Mouse (Mus musculus) adrenal gland, postnatal 25 days (tissue): ENCODE data around the gene Wscd2. TPM values are rescaled to one million over a fixed set of nuclear protein-coding genes. Genes with fewer than 3 reads are reported as not detected.

Experiments
- DNase-seq: peaks from one replicate; pipeline ENCODE4 v3.0.0; 2021; ENCODE audit warnings: mixed read lengths
- total RNA-seq: library from RNA; stranded (reverse); gene quantifications from 2 replicates; pipeline ENCODE4 v1.2.3, GENCODE M21; 2021

The Wscd2 gene
- total RNA-seq, 1 experiment from 2014 or later, result 5.8 TPM

DNA sequence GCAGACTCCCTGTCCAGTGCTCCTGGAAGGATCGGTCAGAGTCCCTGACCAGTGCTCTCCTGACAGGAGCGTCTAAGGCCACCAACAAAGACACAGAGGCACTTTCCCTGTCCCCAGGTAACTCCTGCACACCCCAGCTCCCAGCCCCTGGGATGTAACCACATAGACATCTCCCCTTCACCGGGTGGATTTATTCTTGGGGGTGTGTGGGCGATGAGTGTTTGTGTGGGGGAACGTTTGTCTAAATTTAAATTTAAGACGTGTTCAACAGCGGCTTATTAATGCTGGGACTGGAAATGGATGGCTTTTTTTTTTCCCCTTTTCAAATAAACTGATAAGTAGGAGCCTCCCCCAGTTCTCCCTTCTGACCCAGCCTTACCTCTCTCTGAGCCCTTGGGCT is 49.7 kb downstream of the Wscd2 start:
- DNase-seq, result no peak

DNA sequence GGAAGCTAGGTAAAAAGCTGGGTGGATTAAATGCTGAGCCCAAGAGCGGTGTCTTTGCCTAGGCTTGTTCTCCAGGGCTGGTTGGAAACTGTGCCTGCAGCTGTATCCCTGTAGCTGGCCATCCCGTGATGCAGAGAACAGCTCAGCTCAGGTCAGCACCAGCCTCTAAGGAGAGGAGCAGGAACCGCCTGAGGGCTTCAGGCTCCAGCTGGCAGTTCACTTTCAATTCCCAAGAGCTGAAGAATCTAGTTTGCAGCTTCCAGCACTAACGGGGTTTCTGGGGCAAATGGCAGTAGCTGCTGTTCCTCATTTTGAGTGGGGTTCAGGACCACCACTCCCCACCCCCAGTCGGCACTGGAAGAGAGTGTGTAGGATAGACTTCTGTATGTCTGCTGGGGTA is 51.1 kb downstream of the Wscd2 start:
- DNase-seq, result no peak

DNA sequence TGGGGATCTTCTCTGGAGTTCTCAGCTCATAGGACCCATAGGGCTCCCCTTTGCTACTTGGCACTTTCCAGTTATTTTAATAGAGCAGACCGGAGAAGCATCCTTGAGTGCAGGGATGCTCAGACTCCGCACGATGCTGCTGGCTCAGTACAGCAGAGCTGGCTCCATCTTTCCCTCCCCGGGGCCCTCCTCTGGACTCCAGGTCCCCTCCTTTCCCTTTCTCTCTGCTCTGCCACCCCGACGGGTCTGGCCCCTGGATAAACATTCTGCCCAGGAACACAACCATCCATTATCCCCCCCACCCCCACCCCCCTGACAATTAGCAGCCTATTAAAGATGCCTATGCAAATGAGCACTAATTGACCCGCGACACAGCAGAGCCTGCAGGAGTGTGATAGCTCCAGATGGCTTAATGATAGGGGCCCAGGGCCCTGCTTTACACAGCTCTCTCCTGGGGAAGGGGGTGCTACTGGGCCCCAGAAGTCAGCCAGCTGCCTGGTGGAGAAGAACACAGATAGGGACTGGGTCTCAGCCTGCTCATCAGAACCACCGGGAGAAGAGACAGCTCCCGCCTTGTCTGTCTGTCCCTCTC is 52.8 kb downstream of the Wscd2 start:
- no peak for DNase-seq

DNA sequence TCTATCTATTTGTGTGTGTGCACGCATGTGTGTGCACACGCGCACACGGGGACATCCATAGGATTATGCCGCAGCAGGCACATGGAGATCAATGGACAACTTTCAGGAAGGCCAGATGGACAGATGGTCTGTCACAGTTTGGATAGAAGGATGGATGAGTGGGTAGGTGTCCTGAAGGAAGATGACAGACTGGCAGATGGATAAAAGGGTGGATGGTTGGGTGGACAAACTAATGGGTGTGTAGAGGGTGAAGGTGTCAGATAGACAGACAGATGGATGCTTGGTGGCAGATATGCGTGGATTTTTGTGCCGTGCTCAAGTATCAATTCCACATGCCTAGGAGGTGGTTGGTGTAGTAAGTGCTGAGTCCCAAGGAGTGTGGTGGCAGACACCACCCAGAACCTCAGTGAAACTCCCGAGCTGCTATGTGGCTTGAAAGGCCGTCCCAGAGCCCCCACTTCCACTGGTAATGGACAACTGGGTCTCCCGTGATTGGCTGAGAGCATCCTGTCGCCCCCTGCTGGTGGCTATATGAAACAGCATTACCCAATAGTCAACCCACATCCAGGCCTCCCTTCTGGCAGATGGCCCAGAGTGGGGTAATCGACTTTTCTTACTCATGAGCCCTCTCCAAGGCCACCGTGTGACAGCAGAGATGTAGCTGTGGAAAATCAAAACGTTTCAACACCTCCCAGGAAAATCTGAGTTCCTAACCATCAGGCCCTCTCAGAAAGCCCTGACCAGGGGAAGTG is 58.0 kb downstream of the Wscd2 start:
- peak; percentile 72 for DNase-seq

DNA sequence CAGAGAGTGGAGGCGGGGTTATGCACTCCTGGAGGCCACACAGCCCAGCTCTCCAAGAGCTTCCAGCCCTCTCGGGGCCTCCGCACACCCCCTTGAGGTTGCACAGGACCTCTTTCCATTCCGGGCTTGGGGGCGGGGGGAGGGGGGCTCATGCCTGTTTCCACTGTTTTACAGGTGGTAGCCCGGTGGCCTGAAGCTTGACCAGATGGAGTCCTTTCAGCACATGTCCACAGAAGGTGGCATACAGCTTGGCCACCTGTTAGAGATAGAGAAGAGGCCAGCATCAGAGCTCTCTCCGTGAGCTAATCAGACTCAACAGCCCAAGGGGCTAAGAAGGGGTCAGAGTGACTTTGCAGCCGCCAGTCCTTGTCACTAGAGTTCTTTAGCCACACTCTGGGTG is 60.1 kb downstream of the Wscd2 start:
- no peak for DNase-seq

DNA sequence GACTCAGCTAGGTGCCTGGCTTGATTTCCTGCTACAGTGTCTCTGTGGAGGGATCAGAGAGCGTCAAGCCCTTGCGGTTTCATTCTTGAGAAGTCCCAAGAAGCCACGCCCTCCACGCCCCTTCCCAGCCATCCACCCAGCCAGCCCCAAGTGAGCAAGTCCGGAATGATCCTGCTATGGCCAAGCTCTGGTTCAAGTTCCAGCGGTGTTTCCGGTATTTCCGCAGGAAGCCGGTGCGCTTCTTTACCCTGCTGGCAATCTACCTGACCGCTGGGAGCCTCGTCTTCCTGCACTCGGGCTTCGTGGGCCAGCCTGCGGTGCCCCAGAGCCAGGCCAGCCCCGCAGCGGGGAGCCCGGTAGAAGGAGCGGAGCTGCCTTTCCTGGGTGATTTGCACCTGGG is 60.6 kb downstream of the Wscd2 start:
- DNase-seq, result no peak

DNA sequence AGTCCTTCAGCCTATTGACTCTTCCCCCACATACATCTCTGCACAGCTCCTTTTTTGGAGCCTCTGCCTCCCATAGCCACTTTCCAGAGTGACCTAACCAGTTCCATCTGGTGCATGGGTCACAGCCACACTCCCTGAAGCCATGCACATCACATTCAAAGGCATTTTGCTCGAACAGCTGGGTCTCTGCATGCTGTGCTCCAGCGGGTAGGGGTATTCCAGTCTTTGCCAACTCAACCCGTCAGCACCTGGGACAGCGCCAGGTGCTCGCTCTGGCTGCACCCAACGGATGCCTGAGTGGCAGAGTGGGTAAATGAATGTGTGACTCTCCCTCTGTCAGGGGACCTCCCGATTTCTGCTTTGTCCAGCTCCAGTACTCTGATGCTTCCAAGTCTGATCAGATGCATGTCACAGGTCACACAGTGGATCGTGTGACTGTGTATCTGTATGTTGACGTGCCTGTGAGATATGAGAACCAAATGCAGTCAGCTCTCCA is 63.3 kb downstream of the Wscd2 start:
- DNase-seq, result peak; percentile 15

DNA sequence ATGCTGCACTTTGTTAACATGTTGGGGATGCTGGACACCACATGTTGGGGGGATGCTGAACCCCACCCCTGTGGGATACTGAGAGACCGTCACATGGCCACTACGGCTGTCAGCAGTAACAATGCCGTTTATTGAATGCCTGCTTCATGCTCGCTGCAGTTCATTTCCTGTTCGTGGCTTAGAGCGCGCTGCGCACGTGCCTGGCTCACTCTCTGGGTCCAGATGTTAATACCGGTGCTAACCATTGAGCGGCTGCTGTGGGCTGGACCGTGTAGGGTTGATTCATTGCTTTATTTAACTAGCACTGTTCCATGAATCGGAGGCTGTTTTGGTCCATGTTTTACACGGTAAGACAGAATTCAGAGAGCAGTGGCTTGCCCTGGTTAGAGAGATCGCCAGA is 64.0 kb downstream of the Wscd2 start:
- DNase-seq, result no peak

DNA sequence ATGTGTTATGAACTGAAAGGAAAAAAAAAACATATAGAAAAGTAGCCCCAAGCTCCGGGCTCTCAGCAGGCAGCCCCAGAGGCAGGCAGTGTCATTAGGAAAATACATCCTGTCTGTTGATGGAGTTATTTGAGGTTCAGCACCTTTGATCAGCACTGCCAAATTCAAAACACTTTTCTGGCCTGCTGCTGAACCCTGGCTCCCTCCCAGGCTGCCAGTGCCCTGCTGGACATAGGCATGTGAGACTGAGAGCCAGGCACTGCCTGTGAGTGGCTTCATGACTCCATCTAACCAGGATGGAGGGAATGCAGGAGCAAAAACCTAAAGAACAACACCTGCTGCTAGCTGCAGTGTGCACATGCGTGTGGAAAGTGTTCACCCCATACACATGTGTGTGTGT is 64.4 kb downstream of the Wscd2 start:
- DNase-seq, result peak; percentile 28

DNA sequence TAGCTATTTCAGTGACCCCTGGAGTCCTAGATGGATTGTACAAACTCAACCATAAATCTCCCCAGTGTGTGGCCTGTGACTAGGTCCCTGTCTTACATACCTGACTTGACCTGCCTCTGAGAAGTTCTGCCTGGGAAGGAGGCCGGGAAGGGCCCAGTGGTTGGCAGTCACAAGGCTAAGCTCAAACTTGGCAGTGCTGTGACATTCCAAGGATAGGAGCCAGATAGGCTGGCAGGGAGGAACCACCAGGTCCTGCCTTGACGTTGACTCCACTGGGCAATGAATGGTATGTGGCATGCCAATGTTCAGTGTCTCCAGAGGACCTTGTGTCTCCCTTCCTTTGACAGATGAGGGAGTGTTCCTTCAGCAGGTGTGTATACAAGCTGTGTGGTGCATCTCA is 65.6 kb downstream of the Wscd2 start:
- DNase-seq, result peak; percentile 27

DNA sequence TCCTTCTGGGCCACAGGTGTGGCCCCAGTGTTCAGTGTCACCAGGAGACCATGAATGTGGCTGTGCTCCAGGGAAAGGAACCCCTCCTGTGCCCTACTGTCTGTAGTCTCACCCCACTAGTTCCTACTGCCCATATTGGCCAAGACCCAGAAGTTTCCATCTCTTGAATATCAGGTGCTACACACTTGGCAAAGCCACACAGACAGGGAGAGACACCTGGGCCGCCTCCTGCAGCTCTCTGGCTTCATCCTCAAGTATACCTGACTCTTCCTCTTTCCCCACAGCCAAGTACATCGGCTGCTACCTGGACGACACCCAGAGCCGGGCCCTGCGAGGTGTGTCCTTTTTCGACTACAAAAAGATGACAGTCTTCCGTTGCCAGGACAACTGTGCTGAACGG is 67.9 kb downstream of the Wscd2 start:
- no peak for DNase-seq

DNA sequence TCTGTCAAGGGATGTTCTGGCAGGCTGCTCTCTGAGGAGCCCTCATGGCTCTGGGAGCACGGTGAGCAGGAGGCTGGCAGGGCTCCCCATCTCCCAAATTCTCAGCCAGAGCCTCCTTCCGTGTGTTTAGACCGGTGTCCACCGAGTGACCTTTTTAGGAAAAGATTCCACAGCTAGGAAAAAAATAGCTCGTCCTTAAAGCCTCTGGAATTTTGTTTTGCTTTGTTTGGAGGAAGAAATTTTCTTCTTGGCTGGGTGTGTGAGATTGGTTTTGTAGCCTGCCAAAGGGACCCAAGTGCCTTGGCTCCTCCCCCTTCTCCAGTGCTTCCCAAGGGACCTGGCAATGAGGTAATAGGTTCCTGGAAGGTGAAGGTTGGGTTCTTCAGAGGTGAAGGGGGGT is 69.5 kb downstream of the Wscd2 start:
- no peak for DNase-seq

DNA sequence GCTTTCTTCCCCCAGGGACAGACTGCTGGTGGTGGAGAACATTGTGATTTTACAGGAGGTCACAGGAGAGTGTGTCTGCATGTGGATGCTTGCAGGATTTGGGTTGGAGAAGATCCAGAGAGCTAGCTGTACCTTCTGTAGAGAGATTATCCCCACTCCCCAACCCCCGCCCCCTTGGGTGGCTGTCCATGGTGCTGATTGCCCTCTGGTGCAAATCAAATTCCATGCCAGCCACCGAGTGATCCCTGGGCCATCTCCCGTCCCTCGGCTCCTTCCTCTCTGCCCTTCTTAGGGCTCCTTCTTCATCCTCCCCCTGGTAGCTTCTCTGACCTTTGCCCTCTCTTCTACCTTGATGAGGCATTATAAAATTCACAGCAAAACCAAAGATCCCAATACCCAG is 74.3 kb downstream of the Wscd2 start:
- no peak for DNase-seq

DNA sequence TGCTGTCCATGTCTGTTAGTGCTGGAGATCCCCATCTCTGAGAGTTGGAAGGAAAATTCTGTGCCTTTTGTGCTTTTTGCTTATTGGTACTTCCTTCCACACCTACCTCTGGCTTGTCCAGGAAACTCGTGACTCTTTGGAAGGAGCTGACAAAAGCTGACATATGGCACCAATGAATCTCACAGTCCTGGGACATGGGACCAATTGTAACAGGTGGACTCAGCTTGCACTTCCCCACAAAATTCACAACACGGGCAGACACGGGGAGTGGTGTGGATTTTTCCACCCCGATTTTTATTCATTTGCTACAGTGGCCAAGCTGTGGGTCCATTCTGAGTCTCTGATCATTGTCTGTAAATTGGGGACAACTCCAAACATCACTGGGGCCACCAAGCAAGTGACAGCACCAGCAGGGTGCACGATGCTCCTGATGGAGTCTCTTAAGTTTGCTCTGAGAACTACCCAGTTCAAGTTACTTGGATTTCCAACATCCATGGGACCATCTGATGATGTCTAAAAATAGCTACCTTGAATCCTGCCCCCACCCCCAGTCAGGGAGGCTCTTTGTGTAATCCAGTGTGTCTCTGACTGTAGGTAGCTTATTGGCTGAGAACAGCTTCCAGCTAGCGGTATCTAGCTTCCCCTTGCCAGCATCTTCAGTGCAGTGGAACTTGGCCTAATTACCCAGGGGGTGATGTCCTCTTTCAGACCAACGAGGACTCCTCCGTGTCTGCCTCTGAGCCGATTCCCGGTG is 75.1 kb downstream of the Wscd2 start:
- no peak for DNase-seq

DNA sequence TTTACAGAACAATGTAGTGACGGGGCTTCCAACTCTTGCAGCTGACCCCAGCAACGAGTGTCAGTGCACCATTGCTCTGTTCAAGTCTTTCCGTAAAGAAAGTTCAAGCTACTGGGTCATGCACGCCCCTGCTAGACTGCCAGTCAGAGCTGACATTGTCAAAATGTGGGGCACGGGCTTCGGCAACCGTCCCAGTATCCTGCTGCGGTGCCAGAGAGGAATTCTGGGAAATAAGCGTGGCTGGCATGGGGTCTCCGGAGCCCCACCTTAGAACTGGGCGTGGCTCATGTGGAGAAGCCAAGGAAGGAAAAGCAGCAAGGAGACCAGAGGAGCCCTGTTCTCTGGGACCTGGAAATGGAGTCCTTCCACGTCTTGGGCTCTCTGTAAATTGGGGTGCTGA is 75.7 kb downstream of the Wscd2 start:
- no peak for DNase-seq

DNA sequence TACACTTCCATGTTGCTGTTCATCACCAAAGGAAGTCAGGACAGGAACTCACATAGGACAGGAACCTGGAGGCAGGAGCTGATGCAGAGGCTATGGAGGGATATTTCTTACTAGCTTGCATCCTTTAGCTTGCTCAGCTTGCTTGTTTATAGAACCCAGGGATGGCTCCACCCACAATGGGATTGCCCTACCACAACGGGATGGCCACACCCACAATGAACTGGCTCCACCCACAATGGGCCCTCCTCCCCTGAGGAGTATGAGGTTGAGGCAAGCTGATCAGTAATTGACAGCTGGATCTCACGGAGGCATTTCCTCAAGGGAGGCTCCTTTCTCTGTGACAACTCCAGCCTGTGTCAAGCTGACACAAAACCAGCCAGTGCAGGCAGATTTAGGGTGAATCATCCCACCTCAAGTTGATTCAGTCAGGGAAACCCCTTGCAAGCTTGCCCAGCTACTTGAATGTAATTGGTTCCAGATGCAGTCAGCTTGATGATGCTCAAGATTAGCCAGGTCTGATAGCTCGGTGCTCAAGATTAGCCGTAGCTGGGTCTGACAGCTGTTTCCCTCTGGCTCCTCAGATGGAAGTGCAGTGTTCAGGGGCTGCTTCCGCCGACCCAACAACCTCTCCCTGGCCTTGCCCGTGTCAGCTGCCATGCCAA is 80.1 kb downstream of the Wscd2 start:
- no peak for DNase-seq

DNA sequence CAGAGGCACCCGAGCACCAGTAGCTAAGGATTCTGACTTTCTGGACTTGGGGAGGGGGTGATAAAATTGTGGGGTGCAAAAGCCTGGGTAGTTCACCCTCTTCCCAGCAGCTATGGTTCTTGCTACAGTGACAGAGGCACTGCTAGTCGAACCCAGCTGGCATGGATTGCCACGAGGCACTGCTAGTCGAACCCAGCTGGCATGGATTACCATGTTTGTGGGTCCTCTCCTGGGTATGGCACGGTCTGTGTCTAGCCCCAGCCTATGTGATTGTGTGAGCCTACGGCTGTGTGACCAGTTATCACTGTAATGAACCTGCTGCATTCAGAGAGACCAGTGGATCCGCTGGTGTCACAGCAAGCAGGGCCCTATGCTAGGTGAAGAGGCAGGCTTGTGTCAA is 87.4 kb downstream of the Wscd2 start:
- DNase-seq, result no peak

DNA sequence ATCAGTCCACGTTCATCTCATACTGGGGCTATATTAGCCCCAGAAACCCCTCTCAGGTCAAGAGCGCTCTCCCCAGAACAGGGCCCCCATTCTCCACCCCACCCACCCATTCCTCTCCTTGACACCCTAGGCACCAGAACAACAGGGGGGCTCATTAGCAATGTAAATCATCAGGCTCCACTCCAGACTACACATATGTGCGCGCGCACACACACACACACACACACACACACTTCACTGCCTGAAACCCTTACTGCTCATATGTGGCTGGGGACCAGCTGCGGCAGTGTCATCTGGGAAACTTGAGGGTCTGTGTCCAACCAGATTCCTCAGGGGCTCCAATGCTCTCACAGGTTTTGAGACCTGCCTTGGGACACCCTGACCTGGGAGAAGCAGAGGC is 88.3 kb downstream of the Wscd2 start:
- no peak for DNase-seq

DNA sequence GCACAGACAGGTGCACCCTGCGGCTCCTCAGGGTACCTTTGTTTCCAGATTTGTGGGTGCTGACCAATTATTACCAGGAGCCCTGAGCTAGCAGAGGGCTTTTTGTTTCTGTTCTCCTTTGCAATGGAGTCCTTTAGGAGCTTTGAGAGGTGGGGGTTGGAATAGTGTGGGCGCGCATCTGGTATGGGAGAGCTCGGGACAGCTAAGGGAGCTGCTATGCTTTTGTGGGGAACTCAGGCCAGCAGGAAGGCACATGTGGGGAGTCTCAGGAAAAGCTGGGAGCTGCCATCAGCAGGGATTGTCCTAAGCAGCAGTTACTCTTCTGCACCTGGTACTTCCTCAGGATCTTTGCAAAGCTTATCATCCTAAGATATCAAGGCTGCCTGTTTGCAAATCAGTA is 89.0 kb downstream of the Wscd2 start:
- no peak for DNase-seq

DNA sequence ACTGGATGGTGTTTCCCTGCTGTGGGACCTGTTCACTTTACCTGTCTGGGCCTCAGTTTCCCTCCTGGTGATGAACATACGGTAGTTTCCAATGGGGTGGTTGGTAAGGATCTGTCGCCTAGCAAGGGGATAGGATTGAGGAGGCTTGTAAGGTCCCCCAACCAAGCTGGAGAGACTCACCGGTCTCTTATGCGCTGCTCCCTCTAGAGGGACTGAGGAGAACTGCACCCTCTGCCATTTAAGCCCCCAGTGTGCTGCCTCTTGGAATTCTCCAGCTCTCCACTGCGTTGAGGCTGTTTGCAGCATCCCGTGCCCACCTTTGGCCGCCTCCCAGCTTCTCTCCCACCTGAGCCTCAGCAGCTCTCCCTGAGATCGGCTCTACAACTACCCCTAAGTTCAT is 90.1 kb downstream of the Wscd2 start:
- DNase-seq, result no peak

DNA sequence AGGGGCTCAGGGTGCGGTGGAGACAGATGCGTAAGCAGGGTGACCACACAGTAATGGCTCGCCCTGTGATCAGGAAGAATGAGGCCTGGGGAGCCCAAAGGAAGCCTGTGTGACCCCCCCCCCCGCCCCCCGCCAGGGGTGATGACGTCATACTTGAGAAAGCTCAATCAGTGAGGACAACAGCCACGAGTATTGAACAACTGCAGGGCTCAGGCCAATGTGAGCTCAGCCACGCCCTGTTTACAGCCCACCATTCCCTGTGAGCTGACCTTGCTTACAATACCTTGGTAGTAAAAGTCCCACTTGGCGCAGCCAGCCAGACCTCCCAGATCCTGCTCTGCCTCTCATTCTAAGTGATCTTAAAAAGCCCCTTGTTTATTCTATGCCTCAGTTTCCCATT is 90.7 kb downstream of the Wscd2 start:
- no peak for DNase-seq

DNA sequence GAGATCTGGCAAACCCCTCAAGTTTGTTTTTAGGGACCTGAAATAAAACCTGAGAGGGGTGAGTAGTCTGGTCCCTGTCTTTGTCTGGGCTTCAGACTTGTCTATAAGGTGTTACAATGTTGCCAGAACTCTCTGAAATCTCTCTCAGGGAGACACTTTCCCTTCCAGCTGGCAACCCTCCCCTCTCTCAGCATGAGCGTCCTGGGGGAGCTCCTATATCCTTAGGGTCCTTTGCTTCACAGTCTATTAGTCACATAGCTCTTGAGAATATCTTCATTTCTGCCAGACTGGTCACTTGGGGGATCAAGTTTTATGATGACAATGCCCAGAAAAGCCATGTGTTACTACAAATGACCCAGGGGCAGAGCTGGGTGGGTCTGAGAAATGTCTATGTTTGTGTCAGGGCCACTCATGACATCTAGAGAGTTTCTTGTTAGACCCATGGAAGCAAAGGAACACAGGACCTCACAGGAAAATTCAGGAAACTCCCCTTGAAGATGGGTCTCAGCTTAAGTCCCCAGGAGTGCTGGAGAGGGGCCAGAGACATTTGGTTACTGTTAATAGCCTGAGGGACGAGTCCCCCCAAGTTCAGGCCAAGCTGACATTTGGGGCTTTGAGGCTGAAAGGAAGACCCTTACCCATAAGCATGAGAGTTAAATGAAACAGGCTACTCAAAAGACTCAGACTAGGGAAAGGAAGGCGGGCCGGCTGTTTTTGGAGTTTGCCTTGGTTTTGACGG is 93.5 kb downstream of the Wscd2 start:
- DNase-seq, result no peak
